In the genomic region with DNA sequence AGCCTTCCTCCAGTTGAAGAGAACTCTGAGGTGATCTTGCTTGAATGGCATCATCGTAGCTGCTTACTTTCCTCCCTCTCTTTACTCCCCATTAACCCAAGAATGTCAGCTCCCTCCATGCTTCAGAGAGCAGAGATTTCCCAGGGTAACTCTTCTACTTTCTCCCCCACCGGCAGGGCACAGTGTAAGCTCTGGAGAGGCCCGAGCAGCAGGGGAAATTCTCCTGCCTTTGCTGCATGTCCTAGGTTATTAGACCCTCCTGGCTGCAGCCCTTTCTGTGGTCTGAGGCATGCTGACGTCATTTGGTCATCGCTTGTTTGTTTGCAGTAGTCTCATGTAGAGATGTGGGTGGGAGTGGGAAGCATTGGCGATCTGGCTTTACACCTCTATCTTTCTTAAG, we compare ENCODE assay signal across 11 mouse cellular contexts.
A peak's percentile ranks its signal among the peaks of the same experiment; 100 is the strongest.
DNase-seq lines count a peak whose midpoint lies in the region; ATAC-seq lines count a peak whose summit lies in the region.
"Had no signal": no experiment of that assay in that cellular context is flagged by ENCODE, and none has a peak within 500 bp of the region (broad histone marks: within the 10 kb centered on the region; RNA-seq: fewer than 3 reads in every experiment).

No protein-coding gene starts in this region.

- H3K9me3 ChIP-seq in heart, embryonic 10.5 days, result no peaks in the 10 kb centered on the region
- no peaks in the 10 kb centered on the region for H3K9me3 ChIP-seq in midbrain, embryonic 10.5 days (replicated peaks)
- no peaks in the 10 kb centered on the region for H3K9me3 ChIP-seq in midbrain, embryonic 11.5 days (ENCODE audit: control insufficient read depth, low read length)
- no peaks in the 10 kb centered on the region for H3K9me3 ChIP-seq in kidney, embryonic 15.5 days (replicated peaks)
- no peaks in the 10 kb centered on the region for H3K9me3 ChIP-seq in stomach, embryonic 16.5 days (replicated peaks; ENCODE audit: control insufficient read depth, low read length)
- H3K9me3 ChIP-seq: forebrain, embryonic 13.5 days had no signal

- no peaks in the 10 kb centered on the region for H3K36me3 ChIP-seq in heart, embryonic 10.5 days
- H3K36me3 ChIP-seq in midbrain, embryonic 10.5 days, result no peaks in the 10 kb centered on the region
- H3K36me3 ChIP-seq in midbrain, embryonic 11.5 days (ENCODE audit: control insufficient read depth, insufficient read depth, low read length), result no peaks in the 10 kb centered on the region
- H3K36me3 ChIP-seq in kidney, embryonic 15.5 days, result no peaks in the 10 kb centered on the region
- no peaks in the 10 kb centered on the region for H3K36me3 ChIP-seq in stomach, embryonic 16.5 days (ENCODE audit: control insufficient read depth, insufficient read depth, low read length)

- DNase-seq in heart, embryonic 10.5 days (ENCODE audit: low spot score), result no peak
- DNase-seq in heart, adult 8-10 months (ENCODE audit: low spot score), result no peak
- DNase-seq in midbrain, embryonic 10.5 days (ENCODE audit: low spot score), result peak; percentile 27
- no peak for DNase-seq in midbrain, embryonic 11.5 days (ENCODE audit: low spot score, missing footprints)
- no peak for DNase-seq in thymus, postnatal 36 days
- DNase-seq in thymus, postnatal 0 days (ENCODE audit: low spot score), result no peak
- DNase-seq: right cerebral cortex, postnatal 25 days had no signal

- peaks cover 6% of the 10 kb centered on the region; the same call in 1 of the 2 replicates for H3K4me1 ChIP-seq in heart, embryonic 10.5 days
- H3K4me1 ChIP-seq in midbrain, embryonic 10.5 days, result peaks cover 11% of the 10 kb centered on the region
- H3K4me1 ChIP-seq in midbrain, embryonic 11.5 days (ENCODE audit: control insufficient read depth, insufficient read depth, low read length), result peaks cover 4% of the 10 kb centered on the region
- peaks cover 31% of the 10 kb centered on the region for H3K4me1 ChIP-seq in kidney, embryonic 15.5 days
- H3K4me1 ChIP-seq in stomach, embryonic 16.5 days (ENCODE audit: control insufficient read depth, insufficient read depth, low read length), result peaks cover 6% of the 10 kb centered on the region; the same call in 1 of the 2 replicates

- no peaks in the 10 kb centered on the region for H3K27me3 ChIP-seq in heart, embryonic 10.5 days (ENCODE audit: insufficient read depth, poor library complexity, severe bottlenecking)
- H3K27me3 ChIP-seq in midbrain, embryonic 10.5 days (ENCODE audit: low read depth, poor library complexity, severe bottlenecking), result no peaks in the 10 kb centered on the region
- H3K27me3 ChIP-seq in midbrain, embryonic 11.5 days (ENCODE audit: control insufficient read depth, insufficient read depth, low read length), result no peaks in the 10 kb centered on the region
- H3K27me3 ChIP-seq in kidney, embryonic 15.5 days, result no peaks in the 10 kb centered on the region
- H3K27me3 ChIP-seq in stomach, embryonic 16.5 days (ENCODE audit: control insufficient read depth, insufficient read depth, low read length), result no peaks in the 10 kb centered on the region

- H3K27ac ChIP-seq in heart, embryonic 10.5 days, result peak overlapping the region; percentile 63
- H3K27ac ChIP-seq in midbrain, embryonic 10.5 days (replicated peaks), result peak overlapping the region; percentile 55
- no peak overlapping the region for H3K27ac ChIP-seq in midbrain, embryonic 11.5 days (ENCODE audit: low read depth, low read length)
- peak overlapping the region; percentile 86 for H3K27ac ChIP-seq in kidney, embryonic 15.5 days
- no peak overlapping the region for H3K27ac ChIP-seq in stomach, embryonic 16.5 days (ENCODE audit: low read length)
- H3K27ac ChIP-seq: forebrain, embryonic 13.5 days had no signal

- WGBS in heart, embryonic 10.5 days, result 13% methylated on average over 6 of the region's 6 CpGs
- 20% methylated on average over 6 of the region's 6 CpGs for WGBS in midbrain, embryonic 10.5 days
- 13% methylated on average over 6 of the region's 6 CpGs for WGBS in midbrain, embryonic 11.5 days
- WGBS in kidney, embryonic 15.5 days, result 2% methylated on average over 6 of the region's 6 CpGs
- 12% methylated on average over 6 of the region's 6 CpGs for WGBS in stomach, embryonic 16.5 days

- no peak for ATAC-seq in midbrain, embryonic 11.5 days (ENCODE audit: low FRiP score)
- ATAC-seq in kidney, embryonic 15.5 days (replicated peaks; ENCODE audit: low FRiP score), result peak; percentile 95
- no peak for ATAC-seq in stomach, embryonic 16.5 days (ENCODE audit: insufficient read depth, low FRiP score)
- ATAC-seq: activated CD4-positive, CD25-positive, alpha-beta regulatory T cell, adult 4 months; forebrain, embryonic 13.5 days had no signal

- H3K4me2 ChIP-seq in midbrain, embryonic 11.5 days, result no peak overlapping the region
- peak overlapping the region; percentile 38 for H3K4me2 ChIP-seq in kidney, embryonic 15.5 days
- H3K4me2 ChIP-seq in stomach, embryonic 16.5 days (ENCODE audit: low read depth, low read length), result 0 out of 2 replicates have a peak overlapping the region, but pooled peaks have one; percentile 0
- H3K4me2 ChIP-seq: forebrain, embryonic 13.5 days had no signal

- H3K4me3 ChIP-seq in heart, embryonic 10.5 days, result no peak overlapping the region
- no peak overlapping the region for H3K4me3 ChIP-seq in midbrain, embryonic 10.5 days
- no peak overlapping the region for H3K4me3 ChIP-seq in midbrain, embryonic 11.5 days (ENCODE audit: low read depth, low read length)
- H3K4me3 ChIP-seq in kidney, embryonic 15.5 days (replicated peaks), result no peak overlapping the region
- H3K4me3 ChIP-seq in stomach, embryonic 16.5 days (replicated peaks; ENCODE audit: low read length), result no peak overlapping the region
- H3K4me3 ChIP-seq: forebrain, embryonic 13.5 days had no signal

- H3K9ac ChIP-seq in midbrain, embryonic 11.5 days (ENCODE audit: low read length), result no peak overlapping the region
- no peak overlapping the region for H3K9ac ChIP-seq in kidney, embryonic 15.5 days
- H3K9ac ChIP-seq in stomach, embryonic 16.5 days (ENCODE audit: low read length), result no peak overlapping the region
- H3K9ac ChIP-seq: forebrain, embryonic 13.5 days had no signal

Comparison
In these comparisons a context has a peak if more than half of its experiments do, and no peak if none do; other contexts are left out.
1. H3K27ac ChIP-seq: peak in heart, embryonic 10.5 days (single experiment), midbrain, embryonic 10.5 days (single experiment) and kidney, embryonic 15.5 days (single experiment); none in midbrain, embryonic 11.5 days (single experiment) and stomach, embryonic 16.5 days (single experiment).